ENCODE assay signal across 35 mouse cellular contexts in genomic region chr12:74898211-74898610, GRCm38 (mm10).
"Had no signal": no experiment of that assay in that cellular context is flagged by ENCODE, and none has a peak within 500 bp of the region (broad histone marks: within the 10 kb centered on the region; RNA-seq: fewer than 3 reads in every experiment).

No protein-coding gene starts in this region.

- H3K27me3 ChIP-seq: heart, embryonic 12.5 days; heart, embryonic 13.5 days; heart, embryonic 15.5 days; hindbrain, embryonic 12.5 days; hindbrain, embryonic 13.5 days; hindbrain, embryonic 15.5 days; intestine, embryonic 15.5 days; kidney, embryonic 15.5 days had no signal

- H3K27ac ChIP-seq: heart, embryonic 10.5 days; heart, embryonic 13.5 days; heart, embryonic 15.5 days; hindbrain, embryonic 10.5 days; hindbrain, embryonic 12.5 days; hindbrain, embryonic 13.5 days; hindbrain, embryonic 14.5 days; hindbrain, embryonic 15.5 days; hindbrain, postnatal 0 days; intestine, embryonic 15.5 days; kidney, embryonic 15.5 days; kidney, postnatal 0 days; layer of hippocampus, adult 2 months had no signal

- H3K4me3 ChIP-seq: heart, embryonic 10.5 days; heart, embryonic 12.5 days; heart, embryonic 13.5 days; heart, embryonic 15.5 days; hindbrain, embryonic 10.5 days; hindbrain, embryonic 12.5 days; hindbrain, embryonic 13.5 days; hindbrain, embryonic 15.5 days; intestine, embryonic 15.5 days; kidney, embryonic 15.5 days; layer of hippocampus, adult 2 months had no signal

- H3K9ac ChIP-seq: heart, embryonic 12.5 days; heart, embryonic 13.5 days; heart, embryonic 15.5 days; hindbrain, embryonic 12.5 days; hindbrain, embryonic 13.5 days; hindbrain, embryonic 14.5 days; hindbrain, embryonic 15.5 days; intestine, embryonic 15.5 days; kidney, embryonic 15.5 days had no signal

- H3K36me3 ChIP-seq: heart, embryonic 10.5 days; heart, embryonic 12.5 days; heart, embryonic 13.5 days; heart, embryonic 15.5 days; hindbrain, embryonic 10.5 days; hindbrain, embryonic 12.5 days; hindbrain, embryonic 13.5 days; hindbrain, embryonic 15.5 days; intestine, embryonic 15.5 days; kidney, embryonic 15.5 days had no signal

- H3K9me3 ChIP-seq: heart, embryonic 10.5 days; heart, embryonic 12.5 days; heart, embryonic 13.5 days; heart, embryonic 15.5 days; hindbrain, embryonic 10.5 days; hindbrain, embryonic 12.5 days; hindbrain, embryonic 13.5 days; hindbrain, embryonic 15.5 days; intestine, embryonic 15.5 days; kidney, embryonic 15.5 days had no signal

- H3K4me1 ChIP-seq: heart, embryonic 10.5 days; heart, embryonic 12.5 days; heart, embryonic 13.5 days; heart, embryonic 15.5 days; hindbrain, embryonic 10.5 days; hindbrain, embryonic 12.5 days; hindbrain, embryonic 13.5 days; hindbrain, embryonic 15.5 days; intestine, embryonic 15.5 days; kidney, embryonic 15.5 days had no signal

- DNase-seq: heart, postnatal 10 days; heart, postnatal 14 days; heart, postnatal 36 days; heart, postnatal 4 days; kidney, adult 11 months; kidney, adult 18-20 months; kidney, adult 2 months; kidney, adult 8-10 months; kidney, adult 9 months; kidney, postnatal 10 days; kidney, postnatal 14 days; kidney, postnatal 25 days; kidney, postnatal 36 days; kidney, postnatal 4 days; layer of hippocampus, adult 9-11 months; layer of hippocampus, postnatal 36 days had no signal

- H3K4me2 ChIP-seq: heart, embryonic 11.5 days; heart, embryonic 12.5 days; heart, embryonic 13.5 days; heart, embryonic 15.5 days; hindbrain, embryonic 12.5 days; hindbrain, embryonic 13.5 days; hindbrain, embryonic 14.5 days; hindbrain, embryonic 15.5 days; intestine, embryonic 15.5 days; kidney, embryonic 15.5 days had no signal

- ATAC-seq: hindbrain, embryonic 16.5 days; hindbrain, postnatal 0 days; inflammation-experienced regulatory T-cells, adult 6 months; intestine, embryonic 15.5 days; intestine, embryonic 16.5 days; intestine, postnatal 0 days had no signal
